Mouse (Mus musculus): ENCODE measurements around the gene Smpx.

DNA sequence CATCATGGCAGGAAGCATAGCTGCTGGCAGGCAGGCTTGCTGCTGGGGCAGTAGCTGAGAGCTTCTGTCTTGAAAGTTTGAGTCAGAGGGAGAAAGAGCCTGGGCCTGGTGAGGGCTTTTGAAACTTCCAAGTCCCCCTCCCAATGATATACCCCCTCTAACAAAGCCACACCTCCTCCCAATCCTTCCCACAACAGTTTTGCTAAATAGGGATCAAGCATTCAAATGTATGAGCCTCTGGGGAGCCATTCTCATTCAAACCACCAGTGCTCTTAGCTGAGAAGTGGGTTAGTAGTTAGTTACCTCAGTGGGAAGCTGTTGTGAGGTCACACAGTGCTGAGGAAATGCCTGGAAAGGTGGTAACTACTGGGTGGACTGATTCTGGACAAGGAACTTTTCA is 41.4 kb upstream of the Smpx start:
- TF ChIP-seq CTCF (IDR thresholded peaks at IDR 0.05; ENCODE audit: insufficient read depth, low read depth, low read length) (no peak), POLR2A (IDR thresholded peaks at IDR 0.05; ENCODE audit: insufficient read depth, low read depth, low read length) (no peak)

Measured in olfactory bulb, adult 2 months (tissue).